In the genomic region with DNA sequence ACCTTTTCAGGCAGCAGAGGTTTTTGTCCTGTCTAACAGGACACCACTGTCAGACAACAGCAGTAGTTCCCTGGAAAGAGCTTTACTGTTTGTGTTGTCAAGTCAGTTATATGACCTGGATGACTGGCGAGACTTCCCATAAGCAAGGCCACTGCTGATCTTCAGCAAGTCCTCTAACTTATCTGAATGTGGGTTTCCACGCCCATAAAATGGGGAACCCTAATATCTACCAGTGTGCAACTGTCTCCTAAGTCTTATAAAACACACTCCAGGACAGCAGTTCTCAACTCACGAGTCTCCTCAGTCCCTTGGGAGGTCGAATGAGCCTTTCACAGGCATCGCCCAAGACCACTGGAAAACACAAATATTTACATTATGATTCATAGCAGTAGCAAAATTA, we compare ENCODE assay signal across 23 mouse cellular contexts.
"Had no signal": no experiment of that assay in that cellular context is flagged by ENCODE, and none has a peak within 500 bp of the region (broad histone marks: within the 10 kb centered on the region; RNA-seq: fewer than 3 reads in every experiment).

No protein-coding gene starts in this region.

- H3K27ac ChIP-seq: gastrocnemius, adult 2 months; heart, embryonic 10.5 days; hindbrain, embryonic 10.5 days; hindbrain, embryonic 12.5 days; hindbrain, embryonic 14.5 days; intestine, embryonic 15.5 days; limb, embryonic 13.5 days; limb, embryonic 15.5 days; liver, embryonic 12.5 days; liver, embryonic 14.5 days had no signal

- H3K4me3 ChIP-seq: gastrocnemius, adult 2 months; heart, embryonic 10.5 days; heart, embryonic 12.5 days; hindbrain, embryonic 10.5 days; hindbrain, embryonic 12.5 days; intestine, embryonic 15.5 days; limb, embryonic 13.5 days; limb, embryonic 15.5 days; liver, embryonic 12.5 days had no signal

- H3K4me1 ChIP-seq: hindbrain, embryonic 10.5 days; hindbrain, embryonic 12.5 days had no signal

- H3K27me3 ChIP-seq: heart, embryonic 12.5 days; hindbrain, embryonic 12.5 days; intestine, embryonic 15.5 days; limb, embryonic 13.5 days; limb, embryonic 15.5 days; liver, embryonic 12.5 days had no signal

- H3K9ac ChIP-seq: heart, embryonic 12.5 days; hindbrain, embryonic 12.5 days; hindbrain, embryonic 14.5 days; intestine, embryonic 15.5 days; limb, embryonic 13.5 days; limb, embryonic 15.5 days; liver, embryonic 12.5 days; liver, embryonic 14.5 days had no signal

- ATAC-seq: hindbrain, embryonic 16.5 days; inflammation-experienced regulatory T-cells, adult 6 months; intestine, embryonic 15.5 days; intestine, postnatal 0 days; liver, embryonic 12.5 days had no signal

- DNase-seq: gastrocnemius, adult 2 months; gastrocnemius, postnatal 10 days; gastrocnemius, postnatal 25 days; heart, postnatal 10 days; heart, postnatal 4 days; kidney, adult 18-20 months; kidney, adult 8-10 months; kidney, postnatal 10 days; kidney, postnatal 25 days; kidney, postnatal 4 days had no signal

- H3K36me3 ChIP-seq: heart, embryonic 10.5 days; heart, embryonic 12.5 days; hindbrain, embryonic 10.5 days; hindbrain, embryonic 12.5 days; intestine, embryonic 15.5 days; limb, embryonic 13.5 days; limb, embryonic 15.5 days; liver, embryonic 12.5 days had no signal

- H3K9me3 ChIP-seq: heart, embryonic 10.5 days; heart, embryonic 12.5 days; hindbrain, embryonic 10.5 days; hindbrain, embryonic 12.5 days; intestine, embryonic 15.5 days; limb, embryonic 13.5 days; limb, embryonic 15.5 days; liver, embryonic 12.5 days had no signal
